Mouse (Mus musculus): Measurements from ENCODE around the gene Slc17a7.

- no peak for TF ChIP-seq EP300 (IDR thresholded peaks at IDR 0.05)
- no peak for TF ChIP-seq CTCF (IDR thresholded peaks at IDR 0.05)
Measured at GRCm38 (mm10) chr7:45118336-45118735, 45.4 kb upstream of the Slc17a7 start.
